ENCODE assay signal across 26 mouse cellular contexts in the genomic region with DNA sequence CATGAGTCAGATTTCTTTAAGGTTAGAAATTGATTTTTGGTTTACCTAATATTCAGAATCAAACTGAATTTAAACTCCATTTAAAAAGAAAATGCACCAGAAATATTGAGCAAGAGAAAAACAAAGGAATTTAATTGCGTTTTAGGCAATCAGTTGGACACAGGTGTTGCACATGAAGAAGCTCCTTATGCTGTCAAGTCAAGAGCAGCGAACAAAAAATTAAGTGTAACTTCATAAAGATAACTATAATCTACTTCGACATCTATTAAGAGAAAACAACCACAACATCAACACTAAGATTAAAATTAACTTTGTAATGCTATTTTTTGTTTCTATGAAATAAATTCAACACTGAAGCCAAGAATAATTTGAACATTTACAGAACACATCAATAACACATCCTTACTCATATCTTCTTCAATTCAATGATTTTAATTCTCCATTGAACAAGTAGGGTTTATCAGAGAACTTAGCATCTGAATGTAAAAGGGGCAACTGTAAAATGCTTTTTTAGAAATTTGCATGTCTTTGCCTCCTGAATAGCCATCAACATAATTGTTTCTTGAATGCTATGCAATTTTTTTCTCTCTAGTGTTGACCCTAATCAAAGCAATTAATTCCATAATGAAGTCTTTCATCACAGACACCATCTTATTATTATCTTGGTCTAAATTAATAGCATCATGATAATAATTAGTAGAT.
DNase-seq lines count a peak whose midpoint lies in the region; ATAC-seq and TF ChIP-seq lines count a peak whose summit lies in the region.
"Had no signal": no experiment of that assay in that cellular context is flagged by ENCODE, and none has a peak within 500 bp of the region (broad histone marks: within the 10 kb centered on the region; RNA-seq: fewer than 3 reads in every experiment).

No protein-coding gene starts in this region.

- H3K4me3 ChIP-seq in forebrain, embryonic 12.5 days (replicated peaks) = no peak overlapping the region
- H3K4me3 ChIP-seq in forebrain, embryonic 10.5 days = no peak overlapping the region
- H3K4me3 ChIP-seq in hindbrain, embryonic 12.5 days = no peak overlapping the region
- no peak overlapping the region for H3K4me3 ChIP-seq in hindbrain, embryonic 14.5 days (replicated peaks; ENCODE audit: low read length)
- no peak overlapping the region for H3K4me3 ChIP-seq in forebrain, postnatal 0 days (ENCODE audit: low read depth, low read length)
- H3K4me3 ChIP-seq: embryonic facial prominence, embryonic 10.5 days; embryonic facial prominence, embryonic 13.5 days; erythroblast, embryonic 14.5 days; heart, adult 2 months; heart, embryonic 10.5 days; heart, embryonic 13.5 days; hindbrain, embryonic 15.5 days had no signal

- H3K4me2 ChIP-seq in forebrain, embryonic 12.5 days = no peak overlapping the region
- H3K4me2 ChIP-seq in hindbrain, embryonic 12.5 days (replicated peaks) = no peak overlapping the region
- H3K4me2 ChIP-seq in hindbrain, embryonic 14.5 days (replicated peaks) = no peak overlapping the region
- H3K4me2 ChIP-seq in forebrain, postnatal 0 days (ENCODE audit: low read depth) = no peak overlapping the region
- H3K4me2 ChIP-seq: embryonic facial prominence, embryonic 13.5 days; heart, embryonic 13.5 days; hindbrain, embryonic 15.5 days had no signal

- DNase-seq in forebrain, embryonic 10.5 days (ENCODE audit: extremely low spot score, low spot score) = no peak
- no peak for DNase-seq in hindbrain, embryonic 14.5 days (ENCODE audit: low spot score)
- DNase-seq in forebrain, postnatal 0 days = no peak
- no peak for DNase-seq in Muller cell, postnatal 12 days (ENCODE audit: inconsistent ontology term)
- DNase-seq: adrenal gland, adult 2 months; adrenal gland, postnatal 14 days; cerebellum, adult 11-12 months; cerebellum, adult 8-10 months; cerebellum, postnatal 10 days; cerebellum, postnatal 36 days; embryo, embryonic 11 days; gastrocnemius, postnatal 10 days; gastrocnemius, postnatal 36 days; heart, adult 2 months; heart, postnatal 14 days; heart, postnatal 4 days; kidney, adult 2 months had no signal

- H3K4me1 ChIP-seq in forebrain, embryonic 12.5 days = no peaks in the 10 kb centered on the region
- H3K4me1 ChIP-seq in forebrain, embryonic 10.5 days = no peaks in the 10 kb centered on the region
- H3K4me1 ChIP-seq in hindbrain, embryonic 12.5 days = no peaks in the 10 kb centered on the region
- no peaks in the 10 kb centered on the region for H3K4me1 ChIP-seq in hindbrain, embryonic 14.5 days (replicated peaks; ENCODE audit: control insufficient read depth, insufficient read depth, low read length)
- H3K4me1 ChIP-seq in forebrain, postnatal 0 days (ENCODE audit: insufficient read depth) = no peaks in the 10 kb centered on the region
- H3K4me1 ChIP-seq: embryonic facial prominence, embryonic 10.5 days; embryonic facial prominence, embryonic 13.5 days; heart, embryonic 10.5 days; heart, embryonic 13.5 days; hindbrain, embryonic 15.5 days had no signal

- 76% methylated on average over 3 of the region's 3 CpGs for WGBS in forebrain, embryonic 12.5 days
- 91% methylated on average over 3 of the region's 3 CpGs for WGBS in forebrain, embryonic 10.5 days
- 85% methylated on average over 3 of the region's 3 CpGs for WGBS in hindbrain, embryonic 12.5 days
- 82% methylated on average over 3 of the region's 3 CpGs for WGBS in hindbrain, embryonic 14.5 days
- WGBS in forebrain, postnatal 0 days = 74% methylated on average over 3 of the region's 3 CpGs

- H3K36me3 ChIP-seq in forebrain, embryonic 12.5 days (replicated peaks) = no peaks in the 10 kb centered on the region
- H3K36me3 ChIP-seq in forebrain, embryonic 10.5 days (replicated peaks) = no peaks in the 10 kb centered on the region
- no peaks in the 10 kb centered on the region for H3K36me3 ChIP-seq in hindbrain, embryonic 12.5 days
- H3K36me3 ChIP-seq in hindbrain, embryonic 14.5 days (replicated peaks; ENCODE audit: control insufficient read depth, insufficient read depth) = no peaks in the 10 kb centered on the region
- no peaks in the 10 kb centered on the region for H3K36me3 ChIP-seq in forebrain, postnatal 0 days (ENCODE audit: insufficient read depth)
- H3K36me3 ChIP-seq: embryonic facial prominence, embryonic 10.5 days; embryonic facial prominence, embryonic 13.5 days; heart, embryonic 10.5 days; heart, embryonic 13.5 days; hindbrain, embryonic 15.5 days had no signal

- TF ChIP-seq CTCF in forebrain, postnatal 0 days (IDR thresholded peaks at IDR 0.05; ENCODE audit: low read depth) = no peak

- peak; percentile 65 for ATAC-seq in forebrain, embryonic 12.5 days (ENCODE audit: low FRiP score)
- ATAC-seq in hindbrain, embryonic 12.5 days (ENCODE audit: low FRiP score) = 0 out of 2 replicates have a peak, but pooled peaks have one; percentile 2
- ATAC-seq in hindbrain, embryonic 14.5 days (ENCODE audit: low FRiP score) = no peak
- peak; percentile 25; the same call in 1 of the 2 replicates for ATAC-seq in forebrain, postnatal 0 days
- ATAC-seq: intestine, postnatal 0 days had no signal

- H3K27me3 ChIP-seq in forebrain, embryonic 12.5 days = no peaks in the 10 kb centered on the region
- no peaks in the 10 kb centered on the region for H3K27me3 ChIP-seq in forebrain, embryonic 10.5 days (ENCODE audit: poor library complexity, severe bottlenecking)
- no peaks in the 10 kb centered on the region for H3K27me3 ChIP-seq in hindbrain, embryonic 12.5 days
- no peaks in the 10 kb centered on the region for H3K27me3 ChIP-seq in hindbrain, embryonic 14.5 days (ENCODE audit: control insufficient read depth, insufficient read depth, low read length)
- no peaks in the 10 kb centered on the region for H3K27me3 ChIP-seq in forebrain, postnatal 0 days (ENCODE audit: insufficient read depth, low read length)
- H3K27me3 ChIP-seq: embryonic facial prominence, embryonic 13.5 days; heart, embryonic 13.5 days; hindbrain, embryonic 15.5 days had no signal

- H3K27ac ChIP-seq in forebrain, embryonic 12.5 days = no peak overlapping the region
- H3K27ac ChIP-seq in forebrain, embryonic 10.5 days = no peak overlapping the region
- no peak overlapping the region for H3K27ac ChIP-seq in hindbrain, embryonic 12.5 days
- H3K27ac ChIP-seq in hindbrain, embryonic 14.5 days = no peak overlapping the region
- no peak overlapping the region for H3K27ac ChIP-seq in forebrain, postnatal 0 days (ENCODE audit: low read depth, low read length)
- H3K27ac ChIP-seq: embryonic facial prominence, embryonic 10.5 days; embryonic facial prominence, embryonic 13.5 days; heart, adult 2 months; heart, embryonic 10.5 days; heart, embryonic 13.5 days; hindbrain, embryonic 15.5 days had no signal

- no peak overlapping the region for H3K9ac ChIP-seq in forebrain, embryonic 12.5 days
- H3K9ac ChIP-seq in hindbrain, embryonic 12.5 days = no peak overlapping the region
- no peak overlapping the region for H3K9ac ChIP-seq in hindbrain, embryonic 14.5 days
- no peak overlapping the region for H3K9ac ChIP-seq in forebrain, postnatal 0 days
- H3K9ac ChIP-seq: embryonic facial prominence, embryonic 13.5 days; heart, embryonic 13.5 days; hindbrain, embryonic 15.5 days had no signal

- no peaks in the 10 kb centered on the region for H3K9me3 ChIP-seq in forebrain, embryonic 12.5 days
- H3K9me3 ChIP-seq in forebrain, embryonic 10.5 days = no peaks in the 10 kb centered on the region
- H3K9me3 ChIP-seq in hindbrain, embryonic 12.5 days (replicated peaks) = no peaks in the 10 kb centered on the region
- no peaks in the 10 kb centered on the region for H3K9me3 ChIP-seq in hindbrain, embryonic 14.5 days (ENCODE audit: control insufficient read depth, low read length)
- no peaks in the 10 kb centered on the region for H3K9me3 ChIP-seq in forebrain, postnatal 0 days (ENCODE audit: low read length)
- H3K9me3 ChIP-seq: embryonic facial prominence, embryonic 10.5 days; embryonic facial prominence, embryonic 13.5 days; heart, embryonic 10.5 days; heart, embryonic 13.5 days had no signal
